Mouse (Mus musculus) urinary bladder, postnatal 4 days (tissue): ENCODE measurements at regions not wholly inside any gene's neighbourhood (a gene's known extent, or its start where the extent isn't known, plus 50 kb on each side); places are given as distances from the start of the nearest gene placed in this dataset.

Experiments used
- DNase-seq, 2 experiments: peaks; one replicate each; pipeline ENCODE4 v3.0.0; 2021 to 2022; ENCODE audit warnings: low spot score in 2 of 2

GRCm38 (mm10) chr3:143053286-143053993 lies 171.6 kb upstream of the Pkn2 start:
- no peak for DNase-seq

- no peak for DNase-seq
Observed at GRCm38 (mm10) chr3:143040666-143041065, 158.9 kb upstream of the Pkn2 start.

GRCm38 (mm10) chr3:143036108-143036507 lies 154.3 kb upstream of the Pkn2 start:
- no peak for DNase-seq

- DNase-seq: no peak
Observed at GRCm38 (mm10) chr3:143034588-143034987, 152.8 kb upstream of the Pkn2 start.

- DNase-seq: no peak
Observed at GRCm38 (mm10) chr3:143022486-143022885, 140.7 kb upstream of the Pkn2 start.

- no peak for DNase-seq
Observed at GRCm38 (mm10) chr3:143021159-143021871, 139.5 kb upstream of the Pkn2 start.

- DNase-seq: no peak
Observed at GRCm38 (mm10) chr3:143017480-143017879, 135.7 kb upstream of the Pkn2 start.

- no peak for DNase-seq
Observed at GRCm38 (mm10) chr3:143016758-143017157, 135.0 kb upstream of the Pkn2 start.

- no peak for DNase-seq
Observed at GRCm38 (mm10) chr3:143014421-143014820, 132.6 kb upstream of the Pkn2 start.

GRCm38 (mm10) chr3:143007047-143007446 lies 125.2 kb upstream of the Pkn2 start:
- DNase-seq: no peak

GRCm38 (mm10) chr3:143001952-143002351 lies 120.1 kb upstream of the Pkn2 start:
- DNase-seq: no peak

GRCm38 (mm10) chr3:142995981-142996743 lies 114.4 kb upstream of the Pkn2 start:
- no peak for DNase-seq

- no peak for DNase-seq
Observed at GRCm38 (mm10) chr3:142984547-142984946, 102.7 kb upstream of the Pkn2 start.

GRCm38 (mm10) chr3:142981221-142981620 lies 99.4 kb upstream of the Pkn2 start:
- DNase-seq: no peak

- no peak for DNase-seq
Observed at GRCm38 (mm10) chr3:142979161-142979560, 97.4 kb upstream of the Pkn2 start.

GRCm38 (mm10) chr3:142976519-142977394 lies 95.0 kb upstream of the Pkn2 start:
- DNase-seq: no peak

- no peak for DNase-seq
Observed at GRCm38 (mm10) chr3:142975606-142976005, 93.8 kb upstream of the Pkn2 start.

- DNase-seq: no peak
Observed at GRCm38 (mm10) chr3:142969501-142969900, 87.7 kb upstream of the Pkn2 start.

GRCm38 (mm10) chr3:142965604-142966003 lies 83.8 kb upstream of the Pkn2 start:
- DNase-seq: no peak

- DNase-seq: no peak
Observed at GRCm38 (mm10) chr3:142963818-142964372, 82.1 kb upstream of the Pkn2 start.

GRCm38 (mm10) chr3:142957768-142958167 lies 76.0 kb upstream of the Pkn2 start:
- DNase-seq: no peak
